Mouse (Mus musculus) forebrain, postnatal 0 days (tissue): Measurements from ENCODE around the gene Med1. TPM values are rescaled to one million over a fixed set of nuclear protein-coding genes. Genes with fewer than 3 reads are reported as not detected.

Source experiments
- ATAC-seq: fragments of 200-750 bp; cut with Nextera tagmentation; 2 replicates; pipeline ENCODE4 v1.8.0; 2017; ENCODE audit warnings: mild to moderate bottlenecking, moderate library complexity
- DNase-seq: peaks from one replicate; pipeline ENCODE4 v3.0.0-alpha.2; 2015
- H3K27ac ChIP-seq: fragments of 300-500 bp; sonication (generic); 2 replicates; pipeline ENCODE4 v1.5.1; 2014; ENCODE audit warnings: low read depth, mild to moderate bottlenecking, antibody characterized with exemption, low read length, moderate library complexity, mixed read lengths
- H3K27me3 ChIP-seq: fragments of 300-500 bp; sonication (generic); 2 replicates; pipeline ENCODE4 v1.6.1; 2014; ENCODE audit warnings: mild to moderate bottlenecking, low read length, mixed read lengths; ENCODE audit not compliant: insufficient read depth
- H3K36me3 ChIP-seq: fragments of 300-500 bp; sonication (generic); 2 replicates; pipeline ENCODE4 v1.6.1; 2014; ENCODE audit warnings: mild to moderate bottlenecking, moderate library complexity; ENCODE audit not compliant: insufficient read depth
- H3K4me1 ChIP-seq: fragments of 300-500 bp; sonication (generic); 2 replicates; pipeline ENCODE4 v1.6.1; 2014; ENCODE audit warnings: antibody characterized with exemption; ENCODE audit not compliant: insufficient read depth
- H3K4me2 ChIP-seq: fragments of 300-500 bp; sonication (generic); 2 replicates; pipeline ENCODE4 v1.6.1; 2014; ENCODE audit warnings: low read depth, mild to moderate bottlenecking, moderate library complexity
- H3K4me3 ChIP-seq: fragments of 300-500 bp; sonication (generic); 2 replicates; pipeline ENCODE4 v1.5.1; 2014; ENCODE audit warnings: low read depth, low read length, mixed read lengths
- H3K9ac ChIP-seq: fragments of 300-500 bp; sonication (generic); 2 replicates; pipeline ENCODE4 v1.6.1; 2014; ENCODE audit warnings: mild to moderate bottlenecking
- H3K9me3 ChIP-seq: fragments of 300-500 bp; sonication (generic); 2 replicates; pipeline ENCODE4 v1.6.1; 2016; ENCODE audit warnings: low read length
- CTCF ChIP-seq: sonication (generic); IDR thresholded peaks from 2 replicates; pipeline ENCODE4 v1.5.1; 2016; ENCODE audit warnings: antibody characterized with exemption, control low read depth, low read depth
- WGBS: fragments of 180-500 bp; shearing (Covaris S2); extraction: QIAGEN DNeasy Blood & Tissue Kit; methylation state at CpG from one replicate; pipeline ENCODE4 v1.1.7; 2014; 5-methylcytosine and 5-hydroxymethylcytosine counted together
- microRNA-seq, 2 experiments: library from miRNA; unstranded; fragments of <30 nt; microRNA quantifications; one replicate each; pipeline ENCODE4; 2016
- polyA plus RNA-seq: library from polyadenylated mRNA; unstranded; fragments of >200 nt; fragmentation: Nextera tagmentation; extraction: Ambion mirVana; gene quantifications from 2 replicates; pipeline ENCODE4 v1.2.1, GENCODE M21; 2015
- total RNA-seq: library from RNA; depleted of rRNA; stranded (reverse); fragments of >200 nt; gene quantifications from 2 replicates; pipeline ENCODE4 v1.2.3, GENCODE M21; 2014; rRNA removed

Gene Med1
- total and polyA plus RNA-seq, 2 experiments from 2014 or later: 35.5 to 56.4 TPM

DNA sequence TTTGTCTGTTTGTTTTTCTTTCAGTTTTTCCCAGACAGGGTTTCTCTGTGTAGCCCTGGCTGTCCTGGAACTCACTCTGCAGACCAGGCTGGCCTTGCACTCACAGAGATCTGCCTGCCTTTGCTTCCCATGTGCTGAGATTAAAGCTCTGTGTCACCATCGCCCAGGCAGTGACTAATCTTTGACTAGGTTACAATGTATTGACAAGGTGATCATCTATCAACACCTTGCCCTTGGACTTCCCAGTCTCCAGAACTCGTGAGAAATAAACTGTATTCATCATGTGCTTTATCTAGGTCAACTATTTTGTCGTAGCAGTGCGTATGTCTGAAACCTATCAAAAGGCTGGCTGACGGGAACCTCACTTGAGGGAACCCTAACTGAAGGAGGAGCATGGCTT is 69.7 kb downstream of the Med1 start:
- no peaks in the 10 kb centered on the region for H3K9me3 ChIP-seq
- H3K27ac ChIP-seq: no peak overlapping the region
- no peak for ATAC-seq

GRCm38 (mm10) chr11:98114363-98114762 is 78.7 kb downstream of the Med1 start:
- Histone ChIP-seq H3K9me3 (no peaks in the 10 kb centered on the region), H3K27ac (no peak overlapping the region), H3K4me2 (no peak overlapping the region), H3K4me1 (no peaks in the 10 kb centered on the region), H3K27me3 (no peaks in the 10 kb centered on the region), H3K9ac (no peak overlapping the region), H3K4me3 (no peak overlapping the region), H3K36me3 (peaks cover 43% of the 10 kb centered on the region)
- TF ChIP-seq CTCF: no peak
- 89% methylated on average over 1 of the region's 1 CpGs for WGBS
- DNase-seq (no peak), ATAC-seq (no peak)

More for the DNA sequence above, 69.7 kb downstream of the Med1 start:
- no peaks in the 10 kb centered on the region for H3K4me1 ChIP-seq
- 94% methylated on average over 5 of the region's 5 CpGs for WGBS
- H3K27me3 ChIP-seq: no peaks in the 10 kb centered on the region
- DNase-seq: no peak
- H3K36me3 ChIP-seq: peaks cover 9% of the 10 kb centered on the region; the same call in 1 of the 2 replicates
- H3K9ac ChIP-seq: no peak overlapping the region
- no peak overlapping the region for H3K4me2 ChIP-seq
- no peak for TF ChIP-seq CTCF
- no peak overlapping the region for H3K4me3 ChIP-seq

DNA sequence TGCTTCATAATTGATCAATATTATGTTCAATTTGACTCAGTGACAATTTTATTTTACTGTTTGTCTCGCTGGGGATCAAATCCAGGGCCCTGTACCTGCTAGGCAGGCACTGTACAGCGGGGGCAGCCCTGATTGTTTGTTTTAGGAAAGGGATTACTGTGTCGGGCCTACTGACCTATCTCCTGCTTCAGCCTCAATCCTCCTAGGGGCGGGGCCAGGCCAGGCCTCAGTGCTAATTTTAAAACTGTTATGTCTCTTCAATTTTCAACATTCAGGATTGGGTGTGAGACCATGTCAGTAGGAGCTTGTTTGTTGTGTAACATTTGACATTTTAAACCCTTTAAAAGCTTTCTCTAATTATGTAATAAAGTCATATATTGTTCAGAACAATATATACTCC is 79.6 kb downstream of the Med1 start:
- ATAC-seq (no peak), DNase-seq (no peak)
- Histone ChIP-seq H3K27me3 (no peaks in the 10 kb centered on the region), H3K4me2 (no peak overlapping the region), H3K4me3 (no peak overlapping the region), H3K9ac (no peak overlapping the region), H3K27ac (no peak overlapping the region), H3K36me3 (peaks cover 52% of the 10 kb centered on the region), H3K4me1 (no peaks in the 10 kb centered on the region), H3K9me3 (no peaks in the 10 kb centered on the region)
- no peak for TF ChIP-seq CTCF
- WGBS: 76% methylated on average over 4 of the region's 4 CpGs

DNA sequence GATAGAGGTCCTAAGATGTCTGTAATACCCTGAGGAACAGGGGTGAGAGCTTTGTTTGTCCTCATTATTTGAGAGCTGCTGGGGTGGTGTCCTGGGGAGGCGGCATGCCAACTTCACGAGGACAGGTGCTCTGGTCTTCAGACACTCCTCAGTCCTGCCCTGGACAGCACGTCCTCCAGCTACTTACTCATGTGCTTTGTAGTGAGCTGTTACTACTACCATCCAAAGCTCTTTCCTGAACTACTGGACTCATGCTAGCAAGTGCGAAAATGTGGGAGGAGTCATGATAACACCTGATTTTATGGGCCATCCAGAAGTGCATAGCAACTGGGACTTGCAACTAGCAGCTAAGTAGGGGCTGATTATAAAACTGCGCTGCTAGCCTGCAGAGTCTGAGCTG is 83.4 kb downstream of the Med1 start:
- TF ChIP-seq CTCF: no peak
- peaks cover 71% of the 10 kb centered on the region for H3K36me3 ChIP-seq
- no peak overlapping the region for H3K4me3 ChIP-seq
- no peak overlapping the region for H3K27ac ChIP-seq
- H3K4me2 ChIP-seq: no peak overlapping the region
- WGBS: 92% methylated on average over 5 of the region's 5 CpGs
- H3K9me3 ChIP-seq: no peaks in the 10 kb centered on the region
- H3K4me1 ChIP-seq: no peaks in the 10 kb centered on the region
- no peaks in the 10 kb centered on the region for H3K27me3 ChIP-seq
- no peak for ATAC-seq
- DNase-seq: no peak
- no peak overlapping the region for H3K9ac ChIP-seq

Small RNAs within 50 kb of the gene (microRNA-seq; reads per million reads assigned to microRNA genes)
- gene Gm27399: 0 reads per million in 2 experiments

Other genes starting within 250 kb of the Med1 start
- gene Plxdc1, start 206.8 kb downstream of the Med1 start, total RNA-seq: 0.54 and 1.5 TPM in 2 replicates
- 1.6 and 3.5 TPM in 2 replicates for gene Plxdc1, start 206.8 kb downstream of the Med1 start, polyA plus RNA-seq
- gene Arl5c, start 197.1 kb downstream of the Med1 start, total RNA-seq: 3.7 and 5.2 TPM in 2 replicates
- gene Arl5c, start 197.1 kb downstream of the Med1 start, polyA plus RNA-seq: 3.0 and 4.2 TPM in 2 replicates
- 64.1 and 76.4 TPM in 2 replicates for gene Cacnb1, start 170.3 kb downstream of the Med1 start, total RNA-seq
- 49.4 and 57.2 TPM in 2 replicates for gene Cacnb1, start 170.3 kb downstream of the Med1 start, polyA plus RNA-seq
- gene Rpl19, start 166.6 kb downstream of the Med1 start, total RNA-seq: 793 and 1,371 TPM in 2 replicates
- gene Rpl19, start 166.6 kb downstream of the Med1 start, polyA plus RNA-seq: 687 and 897 TPM in 2 replicates
- 2.8 and 3.8 TPM in 2 replicates for gene Stac2, start 139.8 kb downstream of the Med1 start, total RNA-seq
- gene Stac2, start 139.8 kb downstream of the Med1 start, polyA plus RNA-seq: 2.0 and 2.1 TPM in 2 replicates
- gene Fbxl20, start 42.9 kb downstream of the Med1 start, total RNA-seq: 22.9 and 23.4 TPM in 2 replicates
- gene Fbxl20, start 42.9 kb downstream of the Med1 start, polyA plus RNA-seq: 9.1 and 12.5 TPM in 2 replicates
- 35.5 and 36.0 TPM in 2 replicates for gene Cdk12, start 9.8 kb upstream of the Med1 start, total RNA-seq
- 2.8 and 4.5 TPM in 2 replicates for gene Cdk12, start 9.8 kb upstream of the Med1 start, polyA plus RNA-seq
- 133 and 140 TPM in 2 replicates for gene Neurod2, start 136.4 kb upstream of the Med1 start, total RNA-seq
- gene Neurod2, start 136.4 kb upstream of the Med1 start, polyA plus RNA-seq: 74.9 and 77.3 TPM in 2 replicates
- gene Ppp1r1b, start 155.1 kb upstream of the Med1 start, total RNA-seq: 19.4 and 32.5 TPM in 2 replicates
- gene Ppp1r1b, start 155.1 kb upstream of the Med1 start, polyA plus RNA-seq: 91.4 and 121 TPM in 2 replicates
- gene Stard3, start 165.1 kb upstream of the Med1 start, total RNA-seq: 36.2 and 39.4 TPM in 2 replicates
- 31.6 and 32.2 TPM in 2 replicates for gene Stard3, start 165.1 kb upstream of the Med1 start, polyA plus RNA-seq
- gene Tcap, start 190.5 kb upstream of the Med1 start, total RNA-seq: 0.23 TPM in 1 of 2 replicates, not detected in the other
- not detected in 2 replicates for gene Tcap, start 190.5 kb upstream of the Med1 start, polyA plus RNA-seq
- 1.0 and 1.8 TPM in 2 replicates for gene Pnmt, start 193.2 kb upstream of the Med1 start, total RNA-seq
- gene Pnmt, start 193.2 kb upstream of the Med1 start, polyA plus RNA-seq: 1.7 and 3.5 TPM in 2 replicates
- 10.9 and 11.0 TPM in 2 replicates for gene Pgap3, start 207.2 kb upstream of the Med1 start, total RNA-seq
- 7.1 and 7.6 TPM in 2 replicates for gene Pgap3, start 207.2 kb upstream of the Med1 start, polyA plus RNA-seq
- gene Erbb2, start 219.2 kb upstream of the Med1 start, total RNA-seq: 3.8 and 4.9 TPM in 2 replicates
- gene Erbb2, start 219.2 kb upstream of the Med1 start, polyA plus RNA-seq: 2.4 and 3.7 TPM in 2 replicates
- gene Mien1, start 245.7 kb upstream of the Med1 start, total RNA-seq: 73.1 and 105 TPM in 2 replicates
- gene Mien1, start 245.7 kb upstream of the Med1 start, polyA plus RNA-seq: 272 and 326 TPM in 2 replicates